Mouse (Mus musculus) heart, postnatal 4 days (tissue): ENCODE measurements around the gene Togaram2. TPM values are rescaled to one million over a fixed set of nuclear protein-coding genes. Genes with fewer than 3 reads are reported as not detected.

ENCODE experiments used
- DNase-seq: peaks from one replicate; pipeline ENCODE4 v3.0.0; 2021
- total RNA-seq, 2 experiments: library from RNA; stranded (reverse); gene quantifications; 2 replicates each; pipeline ENCODE4 v1.2.3; 2021

Togaram2 gene
- total RNA-seq, 2 experiments from 2014 or later = 2.0 to 2.6 TPM

GRCm38 (mm10) chr17:71683281-71683680 is 10.2 kb downstream of the Togaram2 start:
- DNase-seq = no peak

DNA sequence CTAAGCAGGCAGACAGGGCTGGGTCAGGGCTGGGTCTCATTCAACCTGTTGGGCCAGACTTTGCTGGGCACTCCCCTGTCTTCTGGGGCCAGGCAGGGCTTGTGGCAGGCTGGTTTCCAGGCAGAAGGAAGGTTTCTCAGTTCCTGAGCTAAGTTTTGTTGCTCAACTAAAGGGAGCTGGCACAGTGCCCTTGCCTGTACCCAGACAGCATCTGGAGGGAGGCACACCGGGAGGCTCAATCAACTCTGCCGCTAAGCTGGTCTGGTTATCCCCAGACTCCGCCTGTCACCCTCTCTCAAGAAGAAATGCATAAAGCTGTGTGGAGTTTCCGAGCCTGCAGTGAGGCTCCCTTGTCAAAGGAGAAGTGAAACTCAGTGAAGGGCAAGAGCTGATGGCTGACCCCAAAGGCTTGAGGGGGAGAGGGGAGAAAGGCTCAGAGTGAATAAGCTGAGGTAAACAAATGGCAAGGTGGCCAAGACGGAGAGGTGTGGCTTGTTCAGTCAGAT is 11.1 kb downstream of the Togaram2 start:
- DNase-seq = peak; percentile 34

GRCm38 (mm10) chr17:71687436-71687835 is 14.4 kb downstream of the Togaram2 start:
- no peak for DNase-seq

DNA sequence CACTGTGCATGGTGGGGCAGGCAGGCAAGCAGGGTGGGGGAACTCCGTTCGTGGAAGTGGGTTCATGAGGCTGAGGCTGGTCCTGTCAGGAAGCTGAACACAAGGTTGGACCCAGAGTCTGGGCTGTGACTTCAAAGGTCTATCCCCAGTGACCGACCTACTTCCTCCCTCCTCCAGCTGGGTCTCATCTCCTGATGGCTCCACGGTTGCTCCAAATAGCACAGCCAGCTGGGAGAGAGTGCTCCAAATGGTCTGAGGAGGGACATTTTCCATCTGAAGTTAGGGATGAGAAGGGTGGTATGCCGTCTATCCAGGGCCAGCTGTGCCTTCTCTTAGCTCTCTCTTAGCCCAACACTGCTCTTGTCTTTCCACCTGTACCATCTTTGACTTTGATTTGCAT is 16.8 kb downstream of the Togaram2 start:
- peak; percentile 47 for DNase-seq

DNA sequence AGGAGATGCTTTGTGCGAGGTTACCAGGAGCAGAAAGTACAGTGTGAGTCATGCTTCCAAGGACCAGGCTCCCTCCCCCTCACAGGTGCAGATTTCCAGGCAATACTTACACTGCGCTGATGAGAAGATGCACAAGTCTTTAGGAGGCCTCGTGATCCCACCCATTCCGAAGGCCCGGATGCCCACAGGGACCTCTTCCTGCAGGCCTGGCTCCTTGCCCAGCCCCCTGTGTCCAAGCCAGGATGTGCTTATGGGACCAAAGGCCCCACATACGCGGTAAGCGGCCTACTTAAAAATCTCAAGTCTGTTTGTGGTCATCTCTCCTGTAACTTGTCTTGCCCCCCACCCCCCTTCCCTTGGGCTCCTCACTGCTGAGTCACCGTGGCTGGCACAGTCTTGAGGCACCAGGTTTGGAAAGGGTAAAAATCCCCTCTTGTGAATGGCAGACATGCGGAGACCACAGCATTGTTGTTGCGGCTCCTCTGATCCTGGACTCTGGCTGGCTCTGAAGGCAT is 18.4 kb downstream of the Togaram2 start:
- peak; percentile 53 for DNase-seq

DNA sequence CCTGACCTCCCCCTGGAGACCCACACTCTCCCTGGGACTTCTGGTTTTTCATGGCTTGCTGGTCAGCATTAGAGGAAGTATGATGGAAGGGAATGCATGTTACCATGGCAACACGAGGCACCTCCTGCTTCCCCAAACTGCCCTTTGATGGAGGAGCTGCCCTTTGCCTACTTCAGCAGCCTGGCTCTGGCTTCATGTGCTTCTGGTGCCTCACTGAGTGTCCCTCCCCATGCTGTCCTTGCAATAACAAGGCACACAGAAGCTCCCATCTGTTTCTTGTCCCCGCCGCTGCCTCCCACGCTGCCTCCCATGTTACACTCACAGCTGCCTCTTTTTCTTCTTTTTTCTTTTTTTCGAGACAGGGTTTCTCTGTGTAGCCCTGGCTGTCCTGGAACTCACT is 20.3 kb downstream of the Togaram2 start:
- peak; percentile 37 for DNase-seq

DNA sequence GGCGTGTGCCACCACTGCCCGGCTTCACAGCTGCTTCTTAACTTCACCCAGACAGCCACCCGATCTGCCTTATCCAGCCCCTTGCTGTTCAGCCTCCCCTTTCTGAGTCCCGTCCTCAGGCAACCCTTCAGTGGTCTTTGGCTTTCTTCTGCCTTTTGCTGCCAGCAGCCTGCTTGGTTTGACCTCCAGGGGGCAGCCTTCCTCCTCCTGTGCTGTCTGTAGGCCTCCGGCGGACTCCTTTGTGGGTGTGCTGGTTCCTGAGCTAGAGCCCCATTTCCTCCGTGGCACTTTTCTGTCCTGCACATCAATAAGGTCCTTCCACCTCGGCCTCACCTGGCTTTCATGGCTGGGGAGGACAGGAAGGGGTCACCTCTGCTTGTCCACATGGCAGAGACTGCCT is 20.7 kb downstream of the Togaram2 start:
- DNase-seq = peak; percentile 40

GRCm38 (mm10) chr17:71695151-71695550 is 22.1 kb downstream of the Togaram2 start:
- DNase-seq = no peak

DNA sequence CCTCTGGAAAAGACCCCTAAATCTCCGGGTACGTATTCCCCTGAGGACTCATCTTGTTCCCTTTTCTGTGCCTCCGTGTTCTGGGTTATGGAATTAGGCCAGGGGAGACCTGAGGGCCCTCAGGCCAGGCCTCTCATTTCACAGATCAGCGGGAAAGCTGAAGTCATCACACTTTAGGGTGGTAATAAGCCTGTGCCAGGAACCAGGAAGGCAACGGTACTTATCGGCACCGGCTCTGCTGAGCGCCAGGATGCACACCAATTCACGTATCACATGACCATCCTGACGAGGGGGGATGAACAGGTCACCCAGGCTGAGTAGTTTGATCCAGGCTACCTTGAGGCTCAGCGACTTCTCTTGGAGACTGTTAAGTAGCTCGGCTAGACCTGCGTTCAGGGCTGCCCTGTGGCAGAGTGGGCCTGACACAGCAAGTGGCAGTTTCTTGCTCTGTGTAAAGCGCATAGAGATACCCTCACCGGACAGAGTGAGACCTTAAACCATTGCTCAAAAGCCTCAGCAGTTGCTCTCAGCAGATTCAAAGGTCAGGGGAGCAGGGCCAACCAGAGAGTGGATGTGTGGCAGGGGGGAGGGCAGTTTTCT is 22.8 kb downstream of the Togaram2 start:
- peak; percentile 39 for DNase-seq

DNA sequence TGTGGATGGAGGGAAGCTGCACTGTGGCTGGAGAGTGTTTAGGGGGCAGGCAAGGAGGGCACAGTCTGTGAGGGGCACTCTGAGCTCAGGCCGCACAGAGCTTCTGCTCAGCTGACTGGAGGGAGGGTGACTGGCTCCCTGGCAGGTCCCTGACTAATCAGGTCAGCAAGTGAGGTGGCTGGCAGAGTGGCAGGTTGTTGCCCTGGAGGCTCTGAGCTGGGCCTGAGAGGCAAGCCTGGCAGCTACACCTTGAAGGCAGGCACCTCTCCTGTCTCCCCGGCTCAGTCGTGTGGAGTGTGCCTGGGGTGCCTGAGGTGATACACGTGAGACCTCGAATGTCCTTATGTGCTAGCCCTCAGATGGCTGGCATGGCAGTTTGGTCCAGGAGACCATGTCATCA is 23.3 kb downstream of the Togaram2 start:
- DNase-seq = peak; percentile 34

DNA sequence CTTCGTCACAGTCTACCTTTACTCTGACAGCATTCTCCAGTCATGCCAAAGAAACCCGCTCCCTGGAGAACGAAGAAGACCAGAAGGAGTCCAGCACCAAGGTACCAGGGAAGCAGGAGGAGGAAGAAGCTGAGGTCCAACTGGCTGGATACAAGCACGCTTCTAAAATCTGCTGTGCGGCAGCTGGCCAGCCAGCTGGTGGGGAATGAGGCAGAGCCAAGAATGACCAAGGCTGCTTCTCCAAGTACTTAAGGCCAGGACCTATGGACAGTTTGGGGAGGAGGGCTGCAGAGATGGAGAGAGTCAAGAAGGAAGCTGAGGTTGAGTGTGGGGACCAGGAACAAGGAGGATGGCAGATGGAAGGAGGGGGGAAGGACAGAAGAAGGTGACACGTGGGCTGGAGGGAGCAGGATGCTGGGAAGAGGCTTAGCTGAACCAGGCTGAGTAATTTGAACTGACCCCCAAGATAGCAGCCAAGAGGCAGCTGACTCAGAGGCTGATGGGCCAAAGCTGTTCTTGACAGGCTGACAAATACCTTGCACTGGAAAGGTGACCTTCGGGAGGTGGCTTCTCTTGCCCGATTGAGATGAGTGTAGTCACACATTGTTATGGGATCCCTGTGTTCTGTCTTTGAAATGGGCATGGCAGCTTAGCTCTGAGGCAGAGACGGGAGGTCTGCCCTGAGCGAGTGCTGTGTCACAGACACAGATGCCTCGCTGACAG is 25.0 kb downstream of the Togaram2 start:
- peak; percentile 47 for DNase-seq

- DNase-seq = no peak
These were observed 25.5 kb downstream of the Togaram2 start for GRCm38 (mm10) chr17:71698619-71698956.

- no peak for DNase-seq
These were observed 32.1 kb downstream of the Togaram2 start for GRCm38 (mm10) chr17:71705113-71705512.

DNA sequence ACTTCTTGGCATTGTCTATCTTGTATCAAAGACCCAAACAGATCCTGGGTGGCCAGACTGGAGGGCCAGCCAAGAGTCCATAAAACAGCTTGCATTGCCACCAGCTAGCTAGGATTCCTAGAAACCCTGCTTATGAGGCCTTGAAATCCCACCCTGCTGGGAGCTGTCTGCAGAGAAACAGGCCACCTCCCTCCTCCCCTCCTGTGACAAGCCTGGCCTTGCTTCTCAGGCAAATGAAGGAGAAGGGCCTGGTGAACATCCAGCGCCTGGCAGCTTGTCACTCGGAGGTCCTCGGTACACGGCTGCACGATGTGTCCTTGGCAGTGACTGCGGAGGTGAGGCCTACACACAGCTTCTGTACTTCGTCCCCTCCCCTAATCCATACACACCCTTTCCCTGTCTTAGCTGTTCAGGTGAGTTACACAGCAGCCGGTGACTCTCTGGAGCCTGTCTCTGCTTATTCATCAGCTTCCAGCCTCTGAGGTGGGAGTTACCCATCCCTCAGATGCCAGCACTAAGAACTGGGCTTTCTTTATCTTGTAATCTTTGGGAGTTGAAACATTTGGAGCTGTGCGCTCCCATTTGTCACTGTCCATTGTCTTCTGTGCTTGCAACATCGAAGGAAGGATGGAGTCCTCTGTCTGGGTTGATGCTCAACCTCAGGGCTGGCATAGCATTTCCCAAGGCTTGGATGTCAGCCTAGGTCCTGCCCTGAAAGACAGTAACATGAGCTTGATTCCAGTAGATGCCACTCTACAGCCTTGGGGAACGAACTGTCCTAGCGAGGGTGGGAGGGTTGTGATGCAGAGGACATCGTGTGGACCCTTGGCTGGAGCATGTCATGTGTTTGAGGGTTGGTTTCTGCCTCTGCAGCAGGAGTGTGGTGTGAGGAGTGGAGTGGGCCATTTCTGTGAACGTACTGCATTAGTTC is 32.8 kb downstream of the Togaram2 start:
- peak; percentile 27 for DNase-seq

DNA sequence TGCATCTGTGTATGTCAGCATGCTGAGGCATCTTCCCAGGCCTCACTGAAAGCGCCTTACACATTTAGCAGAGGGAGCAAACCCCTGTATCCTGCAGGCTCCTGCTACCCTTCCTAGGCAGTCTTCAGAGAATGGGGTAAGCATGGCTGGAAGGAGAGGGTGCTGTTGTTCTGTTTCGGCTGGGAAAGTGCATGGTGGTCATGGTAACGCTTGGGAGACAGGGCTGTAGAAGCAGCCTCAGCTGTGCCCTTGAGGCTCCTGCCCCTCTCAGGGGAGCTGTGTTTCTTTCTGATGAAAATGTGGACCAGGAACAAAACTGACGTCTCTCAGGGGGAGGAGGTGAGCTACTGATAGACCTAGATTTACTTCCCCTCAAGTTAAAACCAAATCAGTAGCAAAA is 34.7 kb downstream of the Togaram2 start:
- no peak for DNase-seq

DNA sequence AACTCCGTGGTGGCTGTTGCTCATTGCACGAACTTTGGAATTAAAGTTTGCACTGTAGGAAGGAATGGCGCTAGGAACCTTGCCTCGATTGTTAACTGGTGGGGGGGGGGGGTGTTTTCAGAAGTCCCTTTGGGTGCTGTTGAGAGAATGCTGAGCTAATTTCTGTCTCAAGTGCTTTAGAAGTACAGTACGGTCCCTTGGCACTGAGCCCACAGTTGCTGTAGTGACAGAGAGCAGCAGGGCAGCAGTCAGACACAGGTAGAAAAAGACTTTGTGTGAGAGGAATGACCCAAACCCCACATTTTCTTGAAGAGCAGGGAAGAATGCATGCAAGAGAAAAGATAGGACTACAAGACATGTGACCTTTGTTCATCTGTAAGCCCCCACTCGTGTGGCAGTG is 39.2 kb downstream of the Togaram2 start:
- DNase-seq = peak; percentile 81

- DNase-seq = no peak
These were observed 42.0 kb downstream of the Togaram2 start for GRCm38 (mm10) chr17:71715034-71715433.

- no peak for DNase-seq
These were observed 45.0 kb downstream of the Togaram2 start for GRCm38 (mm10) chr17:71717881-71718625.

- no peak for DNase-seq
These were observed 47.4 kb downstream of the Togaram2 start for GRCm38 (mm10) chr17:71720434-71720833.

- DNase-seq = peak; percentile 62
These were observed 48.0 kb downstream of the Togaram2 start for GRCm38 (mm10) chr17:71721019-71721418.

- peak; percentile 80 for DNase-seq
These were observed 57.6 kb downstream of the Togaram2 start for GRCm38 (mm10) chr17:71730655-71731054.

DNA sequence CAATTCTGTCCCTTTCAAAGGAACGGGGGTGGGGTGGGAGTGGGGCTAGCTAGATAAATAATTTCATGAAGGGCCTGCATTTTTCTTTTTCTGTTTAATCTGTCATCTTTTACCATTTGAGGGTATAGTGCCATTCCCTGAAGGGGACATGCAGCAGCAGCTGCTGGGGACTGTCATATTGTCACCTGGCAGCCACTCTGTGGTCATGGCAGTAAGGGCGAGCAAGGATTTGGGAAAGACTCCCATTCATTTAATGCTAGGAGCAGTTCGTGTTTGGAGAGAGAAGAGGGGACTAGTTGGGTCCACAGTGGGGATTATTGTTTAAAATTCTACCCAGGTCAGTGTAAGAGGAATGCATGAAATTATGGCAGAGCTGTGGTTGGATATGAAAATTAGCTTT is 63.4 kb downstream of the Togaram2 start:
- no peak for DNase-seq
